In the genomic region with DNA sequence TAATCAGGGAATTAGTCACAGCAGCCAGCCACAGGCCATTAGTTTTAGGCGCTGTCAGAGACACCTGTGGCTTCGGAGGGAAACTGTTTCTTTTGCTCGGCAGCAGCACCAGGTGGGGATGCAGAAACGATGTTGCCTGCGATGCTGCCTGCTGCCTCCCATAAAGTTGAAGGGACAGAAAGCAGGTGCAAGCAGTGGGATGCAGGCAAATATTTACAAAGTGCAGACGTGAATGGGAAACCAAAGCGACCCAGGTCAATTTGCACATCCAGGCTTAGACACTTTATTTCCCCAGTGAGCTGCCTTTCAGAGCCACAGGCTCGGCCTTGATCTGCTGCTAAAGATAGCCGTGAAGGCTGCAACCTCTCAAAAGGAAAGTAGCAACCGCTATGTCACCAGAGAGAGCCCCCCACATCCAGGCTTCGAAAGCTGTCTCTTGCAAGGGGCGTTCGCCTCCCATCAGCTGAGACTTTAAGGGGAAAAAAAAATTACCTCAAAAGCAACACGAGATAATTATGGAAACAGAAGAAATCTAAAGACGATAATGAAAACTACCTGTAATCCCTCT, we compare ENCODE assay signal across 27 mouse cellular contexts. TPM values are rescaled to one million over a fixed set of nuclear protein-coding genes. Genes with fewer than 3 reads are reported as not detected.
A peak's percentile ranks its signal among the peaks of the same experiment; 100 is the strongest.
DNase-seq lines count a peak whose midpoint lies in the region; ATAC-seq lines count a peak whose summit lies in the region.
"Had no signal": no experiment of that assay in that cellular context is flagged by ENCODE, and none has a peak within 500 bp of the region (broad histone marks: within the 10 kb centered on the region; RNA-seq: fewer than 3 reads in every experiment).

No protein-coding gene starts in this region.

- H3K4me2 ChIP-seq in heart, embryonic 15.5 days: peak overlapping the region; percentile 36
- H3K4me2 ChIP-seq in stomach, embryonic 15.5 days: peak overlapping the region; percentile 8
- H3K4me2 ChIP-seq: embryonic facial prominence, embryonic 13.5 days; hindbrain, embryonic 15.5 days; kidney, embryonic 15.5 days; limb, embryonic 12.5 days; liver, embryonic 12.5 days; lung, embryonic 14.5 days had no signal

- no peaks in the 10 kb centered on the region for H3K36me3 ChIP-seq in heart, embryonic 15.5 days
- H3K36me3 ChIP-seq in stomach, embryonic 15.5 days: no peaks in the 10 kb centered on the region
- H3K36me3 ChIP-seq: embryonic facial prominence, embryonic 13.5 days; hindbrain, embryonic 15.5 days; kidney, embryonic 15.5 days; limb, embryonic 12.5 days; liver, embryonic 12.5 days had no signal

- no peaks in the 10 kb centered on the region for H3K27me3 ChIP-seq in heart, embryonic 15.5 days
- no peaks in the 10 kb centered on the region for H3K27me3 ChIP-seq in stomach, embryonic 15.5 days (replicated peaks)
- H3K27me3 ChIP-seq: embryonic facial prominence, embryonic 13.5 days; hindbrain, embryonic 15.5 days; kidney, embryonic 15.5 days had no signal

- peak; percentile 18 for DNase-seq in adrenal gland, postnatal 14 days
- no peak for DNase-seq in adrenal gland, postnatal 10 days
- no peak for DNase-seq in heart, adult 18-20 months
- peak; percentile 65 for DNase-seq in thymus, postnatal 25 days
- no peak for DNase-seq in embryo, embryonic 11 days
- DNase-seq in gastrocnemius, adult 8-10 months (ENCODE audit: low spot score in 2 of 2): no peak
- DNase-seq: cerebellum, adult 11 months; cerebellum, postnatal 10 days; gastrocnemius, postnatal 14 days; heart, postnatal 4 days; kidney, postnatal 4 days; lung, embryonic 14.5 days; lung, postnatal 4 days; right cerebral cortex, postnatal 4 days had no signal

- no peak for ATAC-seq in heart, embryonic 15.5 days (replicated peaks; ENCODE audit: insufficient number of reproducible peaks, insufficient read depth, low FRiP score, low read depth)
- no peak for ATAC-seq in stomach, embryonic 15.5 days (ENCODE audit: insufficient read depth, low FRiP score, low read depth)
- ATAC-seq: forebrain, embryonic 14.5 days; intestine, postnatal 0 days; liver, embryonic 12.5 days; midbrain, embryonic 16.5 days had no signal

- no peak overlapping the region for H3K9ac ChIP-seq in heart, embryonic 15.5 days
- H3K9ac ChIP-seq in stomach, embryonic 15.5 days: no peak overlapping the region
- H3K9ac ChIP-seq: embryonic facial prominence, embryonic 13.5 days; hindbrain, embryonic 15.5 days; kidney, embryonic 15.5 days; limb, embryonic 12.5 days; liver, embryonic 12.5 days; lung, embryonic 14.5 days had no signal

- 29% methylated on average over 15 of the region's 15 CpGs for WGBS in heart, embryonic 15.5 days
- 16% methylated on average over 15 of the region's 15 CpGs for WGBS in stomach, embryonic 15.5 days

- H3K4me1 ChIP-seq in heart, embryonic 15.5 days (replicated peaks): peaks cover 14% of the 10 kb centered on the region
- no peaks in the 10 kb centered on the region for H3K4me1 ChIP-seq in stomach, embryonic 15.5 days

- H3K27ac ChIP-seq in heart, embryonic 15.5 days: peak overlapping the region; percentile 4; the same call in 1 of the 2 replicates
- H3K27ac ChIP-seq in stomach, embryonic 15.5 days: no peak overlapping the region
- H3K27ac ChIP-seq: embryonic facial prominence, embryonic 13.5 days; hindbrain, embryonic 15.5 days; kidney, embryonic 15.5 days; limb, embryonic 12.5 days; liver, embryonic 12.5 days had no signal

- no peaks in the 10 kb centered on the region for H3K9me3 ChIP-seq in heart, embryonic 15.5 days (replicated peaks)
- H3K9me3 ChIP-seq in stomach, embryonic 15.5 days: no peaks in the 10 kb centered on the region
- H3K9me3 ChIP-seq: embryonic facial prominence, embryonic 13.5 days; hindbrain, embryonic 15.5 days; kidney, embryonic 15.5 days; limb, embryonic 12.5 days had no signal

- peak overlapping the region; percentile 9; the same call in 1 of the 2 replicates for H3K4me3 ChIP-seq in heart, embryonic 15.5 days
- no peak overlapping the region for H3K4me3 ChIP-seq in stomach, embryonic 15.5 days (replicated peaks)
- H3K4me3 ChIP-seq: embryonic facial prominence, embryonic 13.5 days; hindbrain, embryonic 15.5 days; kidney, embryonic 15.5 days; limb, embryonic 12.5 days; liver, embryonic 12.5 days had no signal

RNA-seq across cellular contexts. Expression of gene Gm572, which starts 13.7 kb away (rescaled TPM):
- not detected in 2 replicates for total RNA-seq in adrenal gland, postnatal 14 days (2021)
- under 1 TPM in 1 of 2 experiments, not detected in 1; 0.64 TPM for total RNA-seq in adrenal gland, postnatal 10 days (2021)
- 0.16 and 0.38 TPM in 2 replicates for polyA plus RNA-seq in heart, embryonic 15.5 days (2015; fragmentation: Nextera tagmentation; extraction: Ambion mirVana)
- total RNA-seq in heart, adult 18-20 months (2021): 1 to 10 TPM; 5.8 to 6.1 TPM
- polyA plus RNA-seq in stomach, embryonic 15.5 days (2015; fragmentation: Nextera tagmentation; extraction: Ambion mirVana): 0.09 TPM in 2 replicates
- 1 to 10 TPM; 7.3 to 9.2 (median 8.8) TPM for total RNA-seq in gastrocnemius, adult 8-10 months (2022)
- total RNA-seq: layer of hippocampus, postnatal 25 days; left cerebral cortex, postnatal 10 days; MEL had no signal
- polyA plus RNA-seq: embryonic facial prominence, embryonic 13.5 days; forebrain, embryonic 14.5 days; hindbrain, embryonic 15.5 days; intestine, postnatal 0 days; kidney, embryonic 15.5 days; limb, embryonic 12.5 days; liver, embryonic 12.5 days; lung, embryonic 14.5 days; midbrain, embryonic 16.5 days had no signal

RNA-seq across cellular contexts. Expression of gene Tardbp, which starts 30.0 kb away (rescaled TPM):
- total RNA-seq in adrenal gland, postnatal 14 days (2021): 290 and 302 TPM in 2 replicates
- total RNA-seq in adrenal gland, postnatal 10 days (2021): 100 to 1,000 TPM; 214 to 253 TPM
- 153 and 176 TPM in 2 replicates for polyA plus RNA-seq in heart, embryonic 15.5 days (2015; fragmentation: Nextera tagmentation; extraction: Ambion mirVana)
- 100 to 1,000 TPM; 125 to 126 TPM for total RNA-seq in heart, adult 18-20 months (2021)
- 306 and 317 TPM in 2 replicates for polyA plus RNA-seq in stomach, embryonic 15.5 days (2015; fragmentation: Nextera tagmentation; extraction: Ambion mirVana)
- total RNA-seq in gastrocnemius, adult 8-10 months (2022): 100 to 1,000 TPM; 116 to 129 (median 124) TPM

RNA-seq across cellular contexts. Expression of gene Masp2, which starts 54.4 kb away (rescaled TPM):
- total RNA-seq in adrenal gland, postnatal 14 days (2021): 2.5 and 32.8 TPM in 2 replicates
- total RNA-seq in adrenal gland, postnatal 10 days (2021): 10 to 100 TPM; 17.2 to 34.8 TPM
- polyA plus RNA-seq in heart, embryonic 15.5 days (2015; fragmentation: Nextera tagmentation; extraction: Ambion mirVana): 0.39 TPM in 1 of 2 replicates, not detected in the other
- total RNA-seq in heart, adult 18-20 months (2021): under 1 TPM in 1 of 2 experiments, not detected in 1; 0.13 TPM
- polyA plus RNA-seq in stomach, embryonic 15.5 days (2015; fragmentation: Nextera tagmentation; extraction: Ambion mirVana): 1.5 and 4.4 TPM in 2 replicates
- under 1 TPM; 0.24 to 0.56 (median 0.53) TPM for total RNA-seq in gastrocnemius, adult 8-10 months (2022)
- polyA plus RNA-seq: forebrain, embryonic 14.5 days; intestine, postnatal 0 days had no signal

Comparison
In these comparisons a context has a peak if more than half of its experiments do, and no peak if none do; other contexts are left out.
1. DNase-seq: peak in adrenal gland, postnatal 14 days (single experiment) and thymus, postnatal 25 days (single experiment); none in adrenal gland, postnatal 10 days (single experiment), heart, adult 18-20 months (0 of 2), embryo, embryonic 11 days (single experiment) and gastrocnemius, adult 8-10 months (0 of 2).